Mouse (Mus musculus): ENCODE data around the gene Akt3. TPM values are rescaled to one million over a fixed set of nuclear protein-coding genes. Genes with fewer than 3 reads are reported as not detected.

Gene Akt3
- total RNA-seq, 2 experiments from 2014 or later, result 22.5 to 23.8 TPM

- DNase-seq, result no peak
- intact Hi-C loops (cut with DNase I), result no loop called here
Observed at GRCm38 (mm10) chr1:177067123-177067646, 190.8 kb downstream of the Akt3 start.

GRCm38 (mm10) chr1:177065732-177066131 is 192.3 kb downstream of the Akt3 start:
- DNase-seq, result no peak
- intact Hi-C loops (cut with DNase I), result no loop called here

- DNase-seq, result no peak
- intact Hi-C loops (cut with DNase I), result no loop called here
Observed at GRCm38 (mm10) chr1:177061761-177062160, 196.2 kb downstream of the Akt3 start.

GRCm38 (mm10) chr1:177054891-177055290 is 203.1 kb downstream of the Akt3 start:
- DNase-seq, result no peak
- intact Hi-C loops (cut with DNase I), result no loop called here

GRCm38 (mm10) chr1:177051366-177051963 is 206.5 kb downstream of the Akt3 start:
- DNase-seq, result no peak
- intact Hi-C loops (cut with DNase I), result no loop called here

GRCm38 (mm10) chr1:177048773-177049172 is 209.2 kb downstream of the Akt3 start:
- no peak for DNase-seq
- intact Hi-C loops (cut with DNase I), result no loop called here

- intact Hi-C loops (cut with DNase I), result no loop called here
- DNase-seq, result no peak
Observed at GRCm38 (mm10) chr1:177046963-177047362, 211.0 kb downstream of the Akt3 start.

GRCm38 (mm10) chr1:177045885-177046284 is 212.1 kb downstream of the Akt3 start:
- intact Hi-C loops (cut with DNase I), result no loop called here
- no peak for DNase-seq

- intact Hi-C loops (cut with DNase I), result no loop called here
- no peak for DNase-seq
Observed at GRCm38 (mm10) chr1:177040058-177040457, 217.9 kb downstream of the Akt3 start.

GRCm38 (mm10) chr1:177039093-177039674 is 218.8 kb downstream of the Akt3 start:
- DNase-seq, result no peak
- intact Hi-C loops (cut with DNase I), result no loop called here

- intact Hi-C loops (cut with DNase I), result no loop called here
- no peak for DNase-seq
Observed at GRCm38 (mm10) chr1:177038383-177038782, 219.6 kb downstream of the Akt3 start.

- no peak for DNase-seq
- intact Hi-C loops (cut with DNase I), result no loop called here
Observed at GRCm38 (mm10) chr1:177035460-177035859, 222.5 kb downstream of the Akt3 start.

GRCm38 (mm10) chr1:177032233-177032632 is 225.8 kb downstream of the Akt3 start:
- intact Hi-C loops (cut with DNase I), result no loop called here
- no peak for DNase-seq

- intact Hi-C loops (cut with DNase I), result no loop called here
- no peak for DNase-seq
Observed at GRCm38 (mm10) chr1:177031196-177031595, 226.8 kb downstream of the Akt3 start.

- no peak for DNase-seq
Observed at GRCm38 (mm10) chr1:177030669-177031068, 227.3 kb downstream of the Akt3 start.

GRCm38 (mm10) chr1:177029032-177029431 is 229.0 kb downstream of the Akt3 start:
- DNase-seq, result no peak
- intact Hi-C loops (cut with DNase I), result no loop called here

More at GRCm38 (mm10) chr1:177030669-177031068, 227.3 kb downstream of the Akt3 start:
- intact Hi-C loops (cut with DNase I), result no loop called here

- intact Hi-C loops (cut with DNase I), result no loop called here
- no peak for DNase-seq
Observed at GRCm38 (mm10) chr1:177027706-177028105, 230.3 kb downstream of the Akt3 start.

- DNase-seq, result no peak
- intact Hi-C loops (cut with DNase I), result no loop called here
Observed at GRCm38 (mm10) chr1:177022751-177023150, 235.3 kb downstream of the Akt3 start.

GRCm38 (mm10) chr1:177019668-177020067 is 238.3 kb downstream of the Akt3 start:
- intact Hi-C loops (cut with DNase I), result loop anchor here (10.0 kb wide), 1 partner anchor 165 kb away; no protein-coding TSS in a partner anchor

GRCm38 (mm10) chr1:177018750-177019149 is 239.3 kb downstream of the Akt3 start:
- intact Hi-C loops (cut with DNase I), result loop anchor here (10.0 kb wide), 1 partner anchor 166 kb away; no protein-coding TSS in a partner anchor
- DNase-seq, result no peak

More at GRCm38 (mm10) chr1:177019668-177020067, 238.3 kb downstream of the Akt3 start:
- DNase-seq, result no peak

GRCm38 (mm10) chr1:177016729-177017128 is 241.3 kb downstream of the Akt3 start:
- DNase-seq, result no peak
- intact Hi-C loops (cut with DNase I), result loop anchor here (10.0 kb wide), 1 partner anchor 168 kb away; no protein-coding TSS in a partner anchor

GRCm38 (mm10) chr1:177015917-177016316 is 242.1 kb downstream of the Akt3 start:
- intact Hi-C loops (cut with DNase I), result loop anchor here (10.0 kb wide), 1 partner anchor 169 kb away; no protein-coding TSS in a partner anchor
- DNase-seq, result no peak
